Mouse (Mus musculus): ENCODE measurements around the gene Tap1. TPM values are rescaled to one million over a fixed set of nuclear protein-coding genes. Genes with fewer than 3 reads are reported as not detected.

Tap1 gene
- polyA plus RNA-seq, 1 experiment from 2014 or later, result 1.9 TPM

GRCm38 (mm10) chr17:34155534-34155933 is 31.8 kb upstream of the Tap1 start:
- no peak overlapping the region for H3K27ac ChIP-seq
- WGBS, result 59% methylated on average over 5 of the region's 5 CpGs
- no peaks in the 10 kb centered on the region for H3K36me3 ChIP-seq
- no peak for ATAC-seq (ENCODE audit: low FRiP score, low read depth)
- H3K4me1 ChIP-seq, result no peaks in the 10 kb centered on the region
- H3K27me3 ChIP-seq (replicated peaks), result no peaks in the 10 kb centered on the region
- H3K4me2 ChIP-seq (replicated peaks), result no peak overlapping the region
- H3K4me3 ChIP-seq, result no peak overlapping the region
- no peak overlapping the region for H3K9ac ChIP-seq
- no peaks in the 10 kb centered on the region for H3K9me3 ChIP-seq

- no peaks in the 10 kb centered on the region for H3K4me1 ChIP-seq
- WGBS, result 53% methylated on average over 9 of the region's 9 CpGs
- no peak overlapping the region for H3K27ac ChIP-seq
- H3K9ac ChIP-seq, result no peak overlapping the region
- H3K27me3 ChIP-seq (replicated peaks), result no peaks in the 10 kb centered on the region; the same call in 1 of the 2 replicates
- ATAC-seq (ENCODE audit: low FRiP score, low read depth), result no peak
- no peaks in the 10 kb centered on the region for H3K9me3 ChIP-seq
- H3K4me2 ChIP-seq (replicated peaks), result no peak overlapping the region
- no peak overlapping the region for H3K4me3 ChIP-seq
- H3K36me3 ChIP-seq, result no peaks in the 10 kb centered on the region
Observed at GRCm38 (mm10) chr17:34164202-34164895, 23.0 kb upstream of the Tap1 start.

- 81% methylated on average over 6 of the region's 6 CpGs for WGBS
- no peaks in the 10 kb centered on the region for H3K9me3 ChIP-seq
- ATAC-seq (ENCODE audit: low FRiP score, low read depth), result no peak
Observed at GRCm38 (mm10) chr17:34165033-34165730, 22.2 kb upstream of the Tap1 start.

GRCm38 (mm10) chr17:34169279-34169678 is 18.1 kb upstream of the Tap1 start:
- Histone ChIP-seq H3K9me3 (no peaks in the 10 kb centered on the region), H3K9ac (no peak overlapping the region), H3K27me3 (replicated peaks) (no peaks in the 10 kb centered on the region; the same call in 1 of the 2 replicates), H3K4me1 (no peaks in the 10 kb centered on the region), H3K4me2 (replicated peaks) (no peak overlapping the region), H3K27ac (no peak overlapping the region), H3K4me3 (no peak overlapping the region), H3K36me3 (no peaks in the 10 kb centered on the region)
- no peak for ATAC-seq (ENCODE audit: low FRiP score, low read depth)
- 2% methylated on average over 2 of the region's 2 CpGs for WGBS

More at GRCm38 (mm10) chr17:34165033-34165730, 22.2 kb upstream of the Tap1 start:
- Histone ChIP-seq H3K4me3 (no peak overlapping the region), H3K9ac (no peak overlapping the region), H3K27ac (no peak overlapping the region), H3K36me3 (no peaks in the 10 kb centered on the region), H3K4me1 (no peaks in the 10 kb centered on the region), H3K27me3 (replicated peaks) (no peaks in the 10 kb centered on the region; the same call in 1 of the 2 replicates), H3K4me2 (replicated peaks) (no peak overlapping the region)

- H3K9ac ChIP-seq, result no peak overlapping the region
- no peak overlapping the region for H3K4me3 ChIP-seq
- no peaks in the 10 kb centered on the region for H3K4me1 ChIP-seq
- H3K27ac ChIP-seq, result no peak overlapping the region
- no peaks in the 10 kb centered on the region for H3K9me3 ChIP-seq
- 34% methylated on average over 4 of the region's 4 CpGs for WGBS
- H3K4me2 ChIP-seq (replicated peaks), result no peak overlapping the region
- no peaks in the 10 kb centered on the region for H3K36me3 ChIP-seq
- no peak for ATAC-seq (ENCODE audit: low FRiP score, low read depth)
- no peaks in the 10 kb centered on the region for H3K27me3 ChIP-seq (replicated peaks)
Observed at GRCm38 (mm10) chr17:34170487-34170876, 16.9 kb upstream of the Tap1 start.

- WGBS, result 44% methylated on average over 13 of the region's 13 CpGs
Observed at GRCm38 (mm10) chr17:34170877-34171498, 16.4 kb upstream of the Tap1 start.

GRCm38 (mm10) chr17:34172528-34172927 is 14.8 kb upstream of the Tap1 start:
- Histone ChIP-seq H3K4me1 (no peaks in the 10 kb centered on the region), H3K4me2 (replicated peaks) (no peak overlapping the region), H3K9me3 (peaks cover 7% of the 10 kb centered on the region; the same call in 1 of the 2 replicates), H3K36me3 (no peaks in the 10 kb centered on the region), H3K9ac (no peak overlapping the region), H3K4me3 (no peak overlapping the region), H3K27me3 (replicated peaks) (no peaks in the 10 kb centered on the region), H3K27ac (no peak overlapping the region)
- WGBS, result 94% methylated on average over 5 of the region's 5 CpGs
- ATAC-seq (ENCODE audit: low FRiP score, low read depth), result no peak

More at GRCm38 (mm10) chr17:34170877-34171498, 16.4 kb upstream of the Tap1 start:
- H3K4me1 ChIP-seq, result no peaks in the 10 kb centered on the region
- H3K36me3 ChIP-seq, result no peaks in the 10 kb centered on the region
- no peak for ATAC-seq (ENCODE audit: low FRiP score, low read depth)
- H3K9ac ChIP-seq, result no peak overlapping the region
- H3K27me3 ChIP-seq (replicated peaks), result no peaks in the 10 kb centered on the region
- H3K4me3 ChIP-seq, result no peak overlapping the region
- H3K9me3 ChIP-seq, result no peaks in the 10 kb centered on the region
- no peak overlapping the region for H3K4me2 ChIP-seq (replicated peaks)
- no peak overlapping the region for H3K27ac ChIP-seq

- Histone ChIP-seq H3K36me3 (no peaks in the 10 kb centered on the region), H3K4me1 (no peaks in the 10 kb centered on the region), H3K27me3 (replicated peaks) (no peaks in the 10 kb centered on the region), H3K9me3 (peaks cover 7% of the 10 kb centered on the region; the same call in 1 of the 2 replicates), H3K4me3 (no peak overlapping the region), H3K4me2 (replicated peaks) (no peak overlapping the region), H3K9ac (no peak overlapping the region), H3K27ac (no peak overlapping the region)
- WGBS, result 73% methylated on average over 1 of the region's 1 CpGs
- ATAC-seq (ENCODE audit: low FRiP score, low read depth), result no peak
Observed at GRCm38 (mm10) chr17:34174075-34174474, 13.3 kb upstream of the Tap1 start.

- ATAC-seq (ENCODE audit: low FRiP score, low read depth), result no peak
- no peak overlapping the region for H3K27ac ChIP-seq
- no peaks in the 10 kb centered on the region for H3K36me3 ChIP-seq
- no peak overlapping the region for H3K9ac ChIP-seq
- no peaks in the 10 kb centered on the region for H3K4me1 ChIP-seq
- H3K4me3 ChIP-seq, result no peak overlapping the region
- no peak overlapping the region for H3K4me2 ChIP-seq (replicated peaks)
- H3K27me3 ChIP-seq (replicated peaks), result no peaks in the 10 kb centered on the region
- 71% methylated on average over 4 of the region's 4 CpGs for WGBS
- H3K9me3 ChIP-seq, result peaks cover 7% of the 10 kb centered on the region; the same call in 1 of the 2 replicates
Observed at GRCm38 (mm10) chr17:34177179-34177578, 10.2 kb upstream of the Tap1 start.

GRCm38 (mm10) chr17:34179019-34179418 is 8.3 kb upstream of the Tap1 start:
- H3K36me3 ChIP-seq, result no peaks in the 10 kb centered on the region
- no peak overlapping the region for H3K4me2 ChIP-seq (replicated peaks)
- ATAC-seq (ENCODE audit: low FRiP score, low read depth), result no peak
- no peak overlapping the region for H3K4me3 ChIP-seq
- H3K9me3 ChIP-seq, result peaks cover 7% of the 10 kb centered on the region; the same call in 1 of the 2 replicates
- no peaks in the 10 kb centered on the region for H3K4me1 ChIP-seq
- 71% methylated on average over 6 of the region's 6 CpGs for WGBS
- no peak overlapping the region for H3K9ac ChIP-seq
- H3K27ac ChIP-seq, result no peak overlapping the region
- peaks cover 4% of the 10 kb centered on the region for H3K27me3 ChIP-seq (replicated peaks)

GRCm38 (mm10) chr17:34179913-34180859 is 7.2 kb upstream of the Tap1 start:
- no peak for ATAC-seq (ENCODE audit: low FRiP score, low read depth)
- H3K27ac ChIP-seq, result no peak overlapping the region
- H3K4me2 ChIP-seq (replicated peaks), result no peak overlapping the region
- no peaks in the 10 kb centered on the region for H3K4me1 ChIP-seq
- no peaks in the 10 kb centered on the region for H3K36me3 ChIP-seq
- H3K4me3 ChIP-seq, result no peak overlapping the region
- no peak overlapping the region for H3K9ac ChIP-seq
- H3K27me3 ChIP-seq (replicated peaks), result peaks cover 7% of the 10 kb centered on the region
- whole genome bisulfite sequencing, result 75% methylated on average over 13 of the region's 13 CpGs
- peaks cover 7% of the 10 kb centered on the region; the same call in 1 of the 2 replicates for H3K9me3 ChIP-seq

Data from neural tube, embryonic 12.5 days (tissue).